Mouse (Mus musculus) lung, postnatal 10 days (tissue): ENCODE results near the gene Pcgf5.

Experiments used
- DNase-seq: peaks from one replicate; pipeline ENCODE4 v3.0.0; 2021

Gene Pcgf5

DNA sequence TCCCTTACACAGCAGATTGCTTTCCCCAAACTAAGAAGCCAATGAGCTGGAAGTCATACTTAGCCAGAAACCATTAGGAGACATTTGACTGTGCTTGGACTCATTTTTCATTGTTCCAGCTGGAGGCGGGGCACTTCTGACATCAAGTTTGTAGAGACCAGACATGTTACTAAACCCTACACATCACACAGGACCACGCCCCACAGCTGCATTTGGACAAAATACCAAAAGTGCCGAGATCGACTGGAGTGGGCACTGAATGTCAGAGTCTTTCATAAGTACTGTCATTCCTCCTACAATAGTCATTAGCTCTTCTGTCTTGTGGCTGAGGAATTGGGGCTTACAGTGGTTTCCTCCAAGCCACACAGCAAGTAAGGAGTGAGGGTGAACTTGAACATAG, 148.4 kb downstream of the Pcgf5 start:
- no peak for DNase-seq

DNA sequence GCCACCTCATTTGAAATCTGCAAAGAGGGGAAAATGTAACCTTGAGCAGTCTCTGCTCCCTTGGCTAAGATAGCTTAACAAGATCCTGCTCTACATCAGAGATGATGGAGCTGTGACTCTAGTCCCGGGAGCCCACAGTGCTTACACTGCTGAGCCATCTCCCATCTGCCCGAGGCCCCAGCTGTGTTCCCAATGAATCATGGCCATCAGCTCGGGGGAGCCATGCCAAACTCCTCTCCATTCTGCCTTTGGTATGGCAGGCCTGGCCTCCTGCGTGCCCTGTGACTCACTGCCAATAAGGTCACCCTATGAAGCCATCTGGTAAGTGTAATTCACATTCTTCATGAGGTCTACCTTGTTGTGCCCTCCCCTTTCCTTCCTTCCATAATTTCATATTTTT, 149.0 kb downstream of the Pcgf5 start:
- no peak for DNase-seq

GRCm38 (mm10) chr19:36497744-36498143, 149.6 kb downstream of the Pcgf5 start:
- no peak for DNase-seq

DNA sequence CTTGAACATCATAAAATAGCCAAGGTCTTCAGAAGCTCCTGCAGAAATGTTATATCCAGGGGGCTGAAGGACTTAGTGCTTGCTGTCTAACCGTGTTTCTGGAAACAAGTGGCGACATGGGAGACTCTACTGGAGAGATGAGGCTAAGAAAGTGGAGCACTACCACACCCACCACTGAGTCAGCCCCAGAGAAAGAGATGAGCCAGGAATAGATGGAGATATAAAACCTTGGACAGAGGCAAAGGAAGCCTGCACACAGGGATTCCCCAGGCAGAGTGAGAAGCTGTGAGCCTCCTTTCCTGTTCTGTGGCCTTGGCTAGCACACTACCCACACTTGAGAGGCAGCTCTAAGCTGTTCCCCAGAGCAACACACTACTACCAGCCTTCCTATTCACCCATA, 156.6 kb downstream of the Pcgf5 start:
- DNase-seq = no peak
